Mouse (Mus musculus) cerebellum, adult 2 months (tissue): ENCODE results near the gene Mmachc. TPM values are rescaled to one million over a fixed set of nuclear protein-coding genes. Genes with fewer than 3 reads are reported as not detected.
"Not testable (repeated sequence)": the region's sequence is repeated elsewhere in the genome, so short reads cannot be mapped to it uniquely, and the experiment has no call there.

ENCODE experiments used
- DNase-seq, 2 experiments: peaks; one replicate each; pipeline ENCODE4 v3.0.0; 2021
- H3K27ac ChIP-seq: fragments of 200-500 bp; 2 replicates; pipeline ENCODE4 v1.5.1; 2012; ENCODE audit warnings: low read length, control low read depth, inconsistent platforms; ENCODE audit not compliant: insufficient read depth
- H3K27me3 ChIP-seq: fragments of 200-500 bp; 2 replicates; pipeline ENCODE4 v1.6.1; 2012; ENCODE audit warnings: inconsistent platforms, mild to moderate bottlenecking, low read length, moderate library complexity; ENCODE audit not compliant: control insufficient read depth, insufficient read depth
- H3K4me1 ChIP-seq: fragments of 200-500 bp; 2 replicates; pipeline ENCODE4 v1.6.1; 2011; ENCODE audit warnings: low read length; ENCODE audit not compliant: control insufficient read depth, insufficient read depth
- H3K4me3 ChIP-seq: fragments of 200-500 bp; replicated peaks from 2 replicates; pipeline ENCODE3; 2011; ENCODE audit warnings: mild to moderate bottlenecking, low read depth, low read length, control low read depth; ENCODE audit not compliant: insufficient read depth
- CTCF ChIP-seq: fragments of 200-500 bp; IDR thresholded peaks from 2 replicates; pipeline ENCODE4 v1.5.1; 2011; ENCODE audit warnings: low read depth, mild to moderate bottlenecking, control low read depth, low read length, moderate library complexity, borderline replicate concordance; ENCODE audit not compliant: insufficient read depth
- POLR2A ChIP-seq: fragments of 200-500 bp; IDR thresholded peaks from 2 replicates; pipeline ENCODE4 v1.6.1; 2011; ENCODE audit warnings: low read length, control low read depth, borderline replicate concordance; ENCODE audit not compliant: insufficient read depth
- WGBS: fragments of 180-500 bp; shearing (Covaris S2); methylation state at CpG from one replicate; pipeline ENCODE4 v1.1.7; 2018; 5-methylcytosine and 5-hydroxymethylcytosine counted together
- polyA plus RNA-seq: library from polyadenylated mRNA; depleted of rRNA; stranded (reverse); fragments of >200 nt; gene quantifications from 2 replicates; pipeline ENCODE4 v1.2.3, GENCODE M21; 2012

The Mmachc gene
- polyA plus RNA-seq, 1 experiment = 19.2 TPM

GRCm38 (mm10) chr4:116687041-116687440 lies 21.2 kb downstream of the Mmachc start:
- no peak for TF ChIP-seq POLR2A
- no peak for TF ChIP-seq CTCF
- Histone ChIP-seq H3K4me1 (0 out of 2 replicates have a peak, but pooled peaks cover 2% of the 10 kb centered on the region), H3K4me3 (peak overlapping the region; percentile 2), H3K27ac (no peak overlapping the region), H3K27me3 (no peaks in the 10 kb centered on the region)
- 33% methylated on average over 1 of the region's 1 CpGs for WGBS
- no peak for DNase-seq

- Histone ChIP-seq H3K27ac (peak within 1 kb of the TSS; percentile 91), H3K4me3 (peak within 1 kb of the TSS; percentile 76), H3K4me1 (0 out of 2 replicates have a peak, but pooled peaks cover 2% of the 10 kb centered on the region), H3K27me3 (no peaks in the 10 kb centered on the region)
- WGBS = under 1% methylated on average over 56 of the region's 56 CpGs
- peak; percentile 88 to 90 for DNase-seq
- TF ChIP-seq CTCF (peak; percentile 78), POLR2A (peak; percentile 93)
These were observed 22.7 kb downstream of the Mmachc start, which contains the start of gene Prdx1 for GRCm38 (mm10) chr4:116685402-116686061. Prdx1 (plus strand) TSS chr4:116685544.

DNA sequence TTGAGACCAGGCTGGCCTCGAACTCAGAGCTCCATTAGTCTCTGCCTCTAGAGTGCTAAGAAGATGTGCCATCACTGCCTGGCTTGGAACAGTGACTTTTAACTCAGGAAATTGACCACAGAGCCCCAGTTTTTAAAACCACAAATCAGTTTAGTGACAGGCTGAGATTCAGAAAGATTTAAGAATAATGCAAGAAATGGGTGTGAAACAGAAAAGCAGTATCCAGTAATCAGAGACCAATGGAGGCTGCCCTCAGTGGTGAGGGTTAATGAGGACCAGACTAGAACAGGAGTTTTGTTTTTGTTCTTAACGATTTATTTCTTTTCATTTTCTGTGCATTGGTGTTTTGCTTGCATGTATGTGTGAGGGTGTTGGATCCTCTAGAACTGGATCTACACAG lies 23.5 kb downstream of the Mmachc start:
- H3K27ac ChIP-seq = peak overlapping the region; percentile 91
- 77% methylated on average over 2 of the region's 2 CpGs for WGBS
- H3K4me1 ChIP-seq = 0 out of 2 replicates have a peak, but pooled peaks cover 2% of the 10 kb centered on the region
- H3K4me3 ChIP-seq = peak overlapping the region; percentile 76
- no peak for TF ChIP-seq POLR2A
- TF ChIP-seq CTCF = no peak
- no peak for DNase-seq
- no peaks in the 10 kb centered on the region for H3K27me3 ChIP-seq

- TF ChIP-seq CTCF (no peak), POLR2A (no peak)
- Histone ChIP-seq H3K4me3 (no peak overlapping the region), H3K27ac (no peak overlapping the region), H3K4me1 (0 out of 2 replicates have a peak, but pooled peaks cover 2% of the 10 kb centered on the region), H3K27me3 (no peaks in the 10 kb centered on the region)
- 90% methylated on average over 4 of the region's 4 CpGs for WGBS
- no peak for DNase-seq
These were observed 24.2 kb downstream of the Mmachc start for GRCm38 (mm10) chr4:116683957-116684356.

DNA sequence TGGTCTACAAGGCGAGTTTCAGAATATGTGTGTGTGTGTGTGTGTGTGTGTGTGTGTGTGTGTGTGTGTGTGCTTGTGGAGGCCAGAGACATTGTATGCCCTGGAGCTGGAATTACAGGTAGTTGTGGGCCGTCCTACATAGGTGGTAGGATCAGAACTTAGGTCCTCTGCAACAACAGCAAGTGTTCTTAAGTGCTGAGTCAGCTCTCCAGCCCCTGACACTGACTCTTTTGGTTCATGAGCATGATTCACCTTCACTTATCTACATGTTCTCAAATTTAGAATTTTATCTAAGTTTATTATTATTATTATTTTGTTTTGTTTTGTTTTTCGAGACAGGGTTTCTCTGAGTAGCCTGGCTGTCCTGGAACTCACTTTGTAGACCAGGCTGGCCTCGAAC lies 27.7 kb downstream of the Mmachc start:
- H3K27me3 ChIP-seq, H3K4me3 ChIP-seq, DNase-seq, H3K27ac ChIP-seq, H3K4me1 ChIP-seq: not testable (repeated sequence)
- WGBS = 90% methylated on average over 4 of the region's 4 CpGs

DNA sequence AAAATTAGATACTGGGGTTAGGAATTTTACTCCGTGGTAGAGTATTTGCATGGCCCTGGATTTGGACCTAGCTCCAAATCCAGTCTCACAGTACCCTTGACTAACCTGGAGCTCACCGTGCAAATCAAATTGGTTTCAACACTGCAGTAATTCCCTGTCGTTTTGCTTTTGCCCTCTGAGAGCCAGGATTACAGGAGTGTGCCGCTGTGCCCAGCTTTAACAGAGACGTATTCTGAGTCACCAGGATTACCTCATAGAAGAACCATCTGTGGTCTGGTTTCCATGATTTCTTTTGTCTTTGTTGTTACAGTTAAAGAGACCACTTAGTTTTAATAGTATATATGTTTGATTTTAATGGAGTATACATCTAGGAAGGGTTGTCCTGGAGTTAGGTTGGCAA lies 29.1 kb downstream of the Mmachc start:
- Histone ChIP-seq H3K4me1 (no peaks in the 10 kb centered on the region), H3K4me3 (no peak overlapping the region), H3K27ac (no peak overlapping the region), H3K27me3 (no peaks in the 10 kb centered on the region)
- no peak for TF ChIP-seq POLR2A
- no peak for TF ChIP-seq CTCF
- DNase-seq = no peak
- WGBS = 52% methylated on average over 5 of the region's 5 CpGs

GRCm38 (mm10) chr4:116677808-116678207 lies 30.4 kb downstream of the Mmachc start:
- Histone ChIP-seq H3K27me3 (no peaks in the 10 kb centered on the region), H3K4me1 (no peaks in the 10 kb centered on the region), H3K4me3 (no peak overlapping the region), H3K27ac (no peak overlapping the region)
- DNase-seq = no peak
- TF ChIP-seq CTCF (no peak), POLR2A (no peak)
- 83% methylated on average over 1 of the region's 1 CpGs for WGBS

GRCm38 (mm10) chr4:116676027-116676426 lies 32.2 kb downstream of the Mmachc start:
- no peak for TF ChIP-seq POLR2A
- no peak for TF ChIP-seq CTCF
- 82% methylated on average over 3 of the region's 3 CpGs for WGBS
- Histone ChIP-seq H3K27ac (no peak overlapping the region), H3K4me3 (no peak overlapping the region), H3K27me3 (no peaks in the 10 kb centered on the region), H3K4me1 (no peaks in the 10 kb centered on the region)
- no peak for DNase-seq

- not testable (repeated sequence) for H3K4me3 ChIP-seq, DNase-seq, H3K27ac ChIP-seq, H3K4me1 ChIP-seq, H3K27me3 ChIP-seq
- 94% methylated on average over 6 of the region's 6 CpGs for WGBS
These were observed 33.4 kb downstream of the Mmachc start for GRCm38 (mm10) chr4:116674761-116675160.
